Mouse (Mus musculus): ENCODE measurements around the gene Gm45785. TPM values are rescaled to one million over a fixed set of nuclear protein-coding genes. Genes with fewer than 3 reads are reported as not detected.

Gene Gm45785
- polyA plus RNA-seq, 1 experiment from 2014 or later: not detected

DNA sequence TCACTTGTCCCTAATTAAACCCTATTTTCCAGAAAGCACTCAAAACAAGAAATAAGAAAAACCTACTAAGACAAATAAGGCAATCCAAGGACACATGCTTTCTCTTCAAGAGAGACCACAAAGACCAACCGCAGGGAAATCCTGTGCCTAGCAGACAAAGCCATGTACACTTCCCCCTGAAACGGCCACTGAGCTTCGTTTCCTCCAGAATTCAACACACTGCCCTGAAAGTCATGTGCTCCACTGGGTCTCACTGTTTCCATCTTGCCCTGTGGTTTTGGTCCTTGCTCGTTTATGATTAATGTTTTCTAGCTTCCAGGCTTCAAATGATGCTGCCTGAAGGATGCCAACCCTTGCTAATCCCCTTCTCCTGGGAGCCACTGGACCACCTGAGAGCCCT, 18.1 kb upstream of the Gm45785 start:
- no peak for ATAC-seq (ENCODE audit: low read depth)
- Histone ChIP-seq H3K36me3 (ENCODE audit: control insufficient read depth, insufficient read depth, low read length) (peaks cover 26% of the 10 kb centered on the region), H3K27me3 (replicated peaks; ENCODE audit: control insufficient read depth, insufficient read depth, low read length) (no peaks in the 10 kb centered on the region), H3K27ac (replicated peaks; ENCODE audit: low read depth, low read length) (no peak overlapping the region), H3K9me3 (ENCODE audit: control insufficient read depth, low read length) (no peaks in the 10 kb centered on the region), H3K4me3 (ENCODE audit: low read depth, low read length) (no peak overlapping the region), H3K4me1 (ENCODE audit: control insufficient read depth, insufficient read depth, low read length) (no peaks in the 10 kb centered on the region), H3K9ac (ENCODE audit: low read depth, low read length) (no peak overlapping the region), H3K4me2 (ENCODE audit: low read depth, low read length) (no peak overlapping the region)
- no peak for DNase-seq (ENCODE audit: low spot score)
- WGBS: 96% methylated on average over 4 of the region's 4 CpGs

DNA sequence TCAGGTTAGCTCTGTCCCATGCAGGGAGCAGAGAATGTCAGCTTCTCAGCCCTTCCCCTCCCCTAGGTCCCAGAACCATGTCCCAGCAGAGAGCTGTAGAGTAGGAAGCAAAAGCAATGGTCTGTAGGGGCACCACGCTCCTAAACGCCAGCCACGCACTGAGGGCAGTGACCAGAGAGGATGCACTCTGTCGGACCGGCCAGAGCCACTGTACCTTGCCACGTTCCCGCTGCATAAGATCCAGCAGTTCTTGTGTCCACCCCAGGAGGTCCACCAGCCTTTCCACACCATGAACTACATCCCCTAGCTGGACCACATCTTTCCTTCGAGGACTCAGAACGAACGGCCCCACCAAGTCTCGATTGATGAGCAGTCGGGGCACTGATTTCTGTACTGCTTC, 8.6 kb upstream of the Gm45785 start:
- Histone ChIP-seq H3K36me3 (ENCODE audit: control insufficient read depth, insufficient read depth, low read length) (peaks cover 53% of the 10 kb centered on the region), H3K4me3 (ENCODE audit: low read depth, low read length) (no peak overlapping the region), H3K27me3 (replicated peaks; ENCODE audit: control insufficient read depth, insufficient read depth, low read length) (no peaks in the 10 kb centered on the region), H3K27ac (replicated peaks; ENCODE audit: low read depth, low read length) (no peak overlapping the region), H3K9me3 (ENCODE audit: control insufficient read depth, low read length) (no peaks in the 10 kb centered on the region), H3K4me1 (ENCODE audit: control insufficient read depth, insufficient read depth, low read length) (no peaks in the 10 kb centered on the region), H3K9ac (ENCODE audit: low read depth, low read length) (no peak overlapping the region), H3K4me2 (ENCODE audit: low read depth, low read length) (no peak overlapping the region)
- 94% methylated on average over 12 of the region's 12 CpGs for WGBS
- DNase-seq (ENCODE audit: low spot score) (no peak), ATAC-seq (ENCODE audit: low read depth) (no peak)

DNA sequence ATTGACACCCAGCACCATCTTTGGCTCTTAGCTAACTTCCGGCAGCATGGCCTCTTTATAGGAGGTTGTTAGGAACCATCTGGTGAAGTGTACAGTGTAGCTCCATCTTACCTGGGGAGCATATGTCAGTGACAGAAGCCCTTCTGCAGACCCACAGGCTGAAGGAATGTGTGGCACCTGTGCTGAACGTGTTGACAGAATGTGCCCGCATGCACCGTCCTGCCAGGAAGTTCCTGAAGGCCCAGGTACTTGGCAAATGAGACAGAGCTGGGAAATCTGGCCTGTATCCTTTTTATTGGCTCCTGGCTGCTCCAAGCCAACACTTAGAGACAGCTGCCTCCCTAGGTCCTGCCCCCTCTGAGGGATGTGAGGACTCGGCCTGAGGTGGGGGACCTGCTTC, 4.6 kb upstream of the Gm45785 start:
- Histone ChIP-seq H3K27me3 (replicated peaks; ENCODE audit: control insufficient read depth, insufficient read depth, low read length) (no peaks in the 10 kb centered on the region), H3K36me3 (ENCODE audit: control insufficient read depth, insufficient read depth, low read length) (peaks cover 59% of the 10 kb centered on the region), H3K4me1 (ENCODE audit: control insufficient read depth, insufficient read depth, low read length) (peaks cover 13% of the 10 kb centered on the region), H3K9ac (ENCODE audit: low read depth, low read length) (no peak overlapping the region), H3K4me2 (ENCODE audit: low read depth, low read length) (no peak overlapping the region), H3K27ac (replicated peaks; ENCODE audit: low read depth, low read length) (no peak overlapping the region), H3K4me3 (ENCODE audit: low read depth, low read length) (no peak overlapping the region), H3K9me3 (ENCODE audit: control insufficient read depth, low read length) (no peaks in the 10 kb centered on the region)
- DNase-seq (ENCODE audit: low spot score) (no peak), ATAC-seq (ENCODE audit: low read depth) (no peak)
- WGBS: 87% methylated on average over 5 of the region's 5 CpGs

DNA sequence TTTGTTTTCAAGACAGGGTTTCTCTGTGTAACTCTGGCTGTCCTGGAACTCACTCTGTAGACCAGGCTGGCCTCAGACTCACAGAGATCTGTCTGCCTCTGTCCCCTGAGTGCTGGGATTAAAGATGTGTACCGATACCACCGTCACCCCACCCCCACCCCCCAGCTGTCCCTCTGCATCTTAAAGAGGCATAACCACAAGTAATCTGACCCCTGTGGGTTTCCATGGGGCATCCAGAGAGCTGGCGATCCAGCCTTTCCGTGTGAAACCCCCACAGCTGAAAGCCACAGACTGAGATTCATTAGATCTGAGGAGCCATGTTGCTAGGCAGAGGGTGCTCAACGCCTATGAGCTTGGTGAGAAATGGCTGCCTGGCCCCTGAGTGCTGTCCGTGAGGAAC, 3.9 kb upstream of the Gm45785 start:
- H3K36me3 ChIP-seq (ENCODE audit: control insufficient read depth, insufficient read depth, low read length): peaks cover 59% of the 10 kb centered on the region
- no peaks in the 10 kb centered on the region for H3K9me3 ChIP-seq (ENCODE audit: control insufficient read depth, low read length)
- H3K27me3 ChIP-seq (replicated peaks; ENCODE audit: control insufficient read depth, insufficient read depth, low read length): no peaks in the 10 kb centered on the region
- peak; percentile 33 for DNase-seq (ENCODE audit: low spot score)
- no peak overlapping the region for H3K9ac ChIP-seq (ENCODE audit: low read depth, low read length)
- 52% methylated on average over 6 of the region's 6 CpGs for WGBS
- peaks cover 20% of the 10 kb centered on the region for H3K4me1 ChIP-seq (ENCODE audit: control insufficient read depth, insufficient read depth, low read length)
- H3K4me2 ChIP-seq (ENCODE audit: low read depth, low read length): no peak overlapping the region
- ATAC-seq (ENCODE audit: low read depth): no peak
- no peak overlapping the region for H3K27ac ChIP-seq (replicated peaks; ENCODE audit: low read depth, low read length)
- H3K4me3 ChIP-seq (ENCODE audit: low read depth, low read length): no peak overlapping the region

DNA sequence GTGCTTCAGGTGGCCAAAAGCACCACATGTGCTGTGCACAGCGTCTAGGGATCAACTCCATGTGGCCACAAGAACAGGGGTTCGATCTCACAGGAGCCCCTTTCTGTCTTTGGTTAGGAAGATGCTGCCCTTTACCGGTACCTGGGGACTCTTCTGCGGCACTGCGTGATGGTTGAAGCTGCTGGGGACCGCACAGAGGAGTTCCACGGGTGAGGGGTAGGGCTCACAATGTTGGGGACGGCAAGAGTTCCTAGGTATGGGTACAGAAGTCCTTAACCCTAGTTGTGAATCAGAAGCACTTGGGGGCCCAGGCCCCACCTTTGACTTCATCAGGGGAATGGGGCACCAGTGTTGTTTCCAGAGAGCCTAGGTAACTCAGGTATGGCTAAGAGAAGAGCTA, 2.6 kb upstream of the Gm45785 start:
- WGBS: 94% methylated on average over 8 of the region's 8 CpGs
- Histone ChIP-seq H3K4me3 (ENCODE audit: low read depth, low read length) (peak overlapping the region; percentile 89), H3K4me1 (ENCODE audit: control insufficient read depth, insufficient read depth, low read length) (peaks cover 21% of the 10 kb centered on the region), H3K27me3 (replicated peaks; ENCODE audit: control insufficient read depth, insufficient read depth, low read length) (no peaks in the 10 kb centered on the region), H3K9ac (ENCODE audit: low read depth, low read length) (peak overlapping the region; percentile 92; the same call in 1 of the 2 replicates), H3K4me2 (ENCODE audit: low read depth, low read length) (peak overlapping the region; percentile 97), H3K27ac (replicated peaks; ENCODE audit: low read depth, low read length) (no peak overlapping the region), H3K36me3 (ENCODE audit: control insufficient read depth, insufficient read depth, low read length) (peaks cover 64% of the 10 kb centered on the region), H3K9me3 (ENCODE audit: control insufficient read depth, low read length) (no peaks in the 10 kb centered on the region)
- ATAC-seq (ENCODE audit: low read depth) (no peak), DNase-seq (ENCODE audit: low spot score) (no peak)

DNA sequence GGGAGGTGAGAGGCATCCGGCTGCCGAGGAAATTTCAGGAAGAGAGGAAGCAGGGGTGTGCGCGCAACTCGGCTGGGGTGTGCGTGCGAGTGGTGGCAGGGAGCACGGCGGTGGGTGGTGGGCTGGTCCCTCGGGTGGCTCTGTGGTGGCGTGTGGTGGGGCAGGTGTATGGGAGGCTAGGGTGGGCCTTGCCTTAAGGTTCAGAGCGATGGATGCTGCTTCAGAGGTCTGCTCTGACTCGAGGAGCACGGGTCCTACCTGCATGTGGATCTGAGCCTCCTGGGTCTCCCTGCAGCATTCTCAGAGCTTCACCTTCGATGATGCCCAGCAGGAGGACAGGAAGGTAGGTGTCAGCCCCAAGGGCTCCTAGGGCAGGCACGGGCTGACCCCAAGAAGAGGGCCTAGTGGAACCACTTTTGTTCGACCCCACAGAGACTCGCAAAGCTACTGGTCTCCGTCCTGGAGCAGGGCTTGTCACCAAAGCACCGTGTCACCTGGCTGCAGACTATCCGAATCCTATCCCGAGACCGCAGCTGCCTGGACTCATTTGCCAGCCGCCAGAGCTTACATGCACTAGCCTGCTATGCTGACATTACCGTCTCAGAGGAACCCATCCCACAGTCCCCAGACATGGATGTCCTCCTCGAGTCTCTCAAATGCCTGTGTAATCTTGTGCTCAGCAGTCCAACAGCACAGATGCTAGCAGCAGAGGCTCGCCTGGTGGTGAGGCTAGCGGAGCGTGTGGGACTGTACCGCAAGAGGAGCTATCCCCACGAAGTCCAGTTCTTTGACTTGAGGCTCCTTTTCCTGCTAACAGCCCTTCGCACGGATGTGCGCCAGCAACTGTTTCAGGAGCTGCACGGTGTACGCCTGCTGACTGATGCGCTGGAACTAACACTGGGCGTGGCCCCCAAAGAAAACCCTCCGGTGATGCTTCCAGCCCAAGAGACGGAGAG, 1.7 kb upstream of the Gm45785 start, which contains the start of gene Bet1l:
Gene Bet1l, minus strand, starts transcription at position 28 of the 956 bp plus-strand sequence.
- H3K27ac ChIP-seq (replicated peaks; ENCODE audit: low read depth, low read length): peak within 1 kb of the TSS; percentile 93
- no peaks in the 10 kb centered on the region for H3K27me3 ChIP-seq (replicated peaks; ENCODE audit: control insufficient read depth, insufficient read depth, low read length)
- H3K4me3 ChIP-seq (ENCODE audit: low read depth, low read length): peak within 1 kb of the TSS; percentile 89
- H3K36me3 ChIP-seq (ENCODE audit: control insufficient read depth, insufficient read depth, low read length): peaks cover 64% of the 10 kb centered on the region
- WGBS: 44% methylated on average over 34 of the region's 40 CpGs
- ATAC-seq (ENCODE audit: low read depth) (peak; percentile 15), DNase-seq (ENCODE audit: low spot score) (no peak)
- H3K9ac ChIP-seq (ENCODE audit: low read depth, low read length): peak within 1 kb of the TSS; percentile 92
- peaks cover 21% of the 10 kb centered on the region for H3K4me1 ChIP-seq (ENCODE audit: control insufficient read depth, insufficient read depth, low read length)
- H3K9me3 ChIP-seq (ENCODE audit: control insufficient read depth, low read length): no peaks in the 10 kb centered on the region
- peak within 1 kb of the TSS; percentile 97 for H3K4me2 ChIP-seq (ENCODE audit: low read depth, low read length)

DNA sequence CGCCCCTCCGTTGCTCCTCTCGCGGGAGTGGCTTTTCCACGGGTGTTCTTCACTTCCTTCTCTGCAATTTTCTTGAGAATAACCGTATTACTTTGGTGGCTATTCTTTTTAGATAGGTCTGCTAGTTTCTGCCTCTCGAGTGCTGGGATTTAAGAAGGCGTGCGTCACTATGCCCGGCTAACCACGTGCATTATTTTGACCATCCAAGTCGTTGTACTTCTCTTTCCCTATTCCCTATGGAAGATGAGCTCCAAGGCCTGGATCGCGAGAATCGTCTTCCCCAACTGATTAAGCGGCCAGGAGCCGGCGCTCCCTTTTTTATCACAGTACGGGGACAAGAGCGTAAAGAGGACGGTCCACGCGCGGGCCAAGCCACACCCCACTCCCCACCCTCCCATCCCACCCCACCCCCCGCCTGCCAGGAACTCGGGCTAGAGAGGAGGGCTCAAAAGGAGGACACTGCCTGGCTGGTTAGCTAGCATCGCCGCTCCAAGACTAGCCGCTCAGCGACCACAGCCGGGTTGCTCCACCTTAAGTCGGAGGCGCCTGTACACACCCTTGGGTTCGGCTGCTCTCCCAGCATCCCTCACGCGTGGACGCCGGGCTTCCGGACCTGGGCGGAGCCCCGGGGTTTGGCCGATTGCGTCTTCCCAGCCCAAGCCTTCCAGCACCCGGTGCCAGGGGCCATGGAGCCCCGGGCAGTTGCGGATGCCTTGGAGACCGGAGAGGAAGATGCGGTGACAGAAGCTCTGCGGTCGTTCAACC, 836 bp upstream of the Gm45785 start, which contains the start of gene Ric8a:
Gene Ric8a, plus strand, starts transcription at position 173 of the 765 bp plus-strand sequence.
- no peaks in the 10 kb centered on the region for H3K27me3 ChIP-seq (replicated peaks; ENCODE audit: control insufficient read depth, insufficient read depth, low read length)
- DNase-seq (ENCODE audit: low spot score) (peak; percentile 93), ATAC-seq (ENCODE audit: low read depth) (peak; percentile 87)
- H3K27ac ChIP-seq (replicated peaks; ENCODE audit: low read depth, low read length): peak within 1 kb of the TSS; percentile 93
- H3K4me2 ChIP-seq (ENCODE audit: low read depth, low read length): peak within 1 kb of the TSS; percentile 97
- WGBS: under 1% methylated on average over 42 of the region's 50 CpGs
- peaks cover 64% of the 10 kb centered on the region for H3K36me3 ChIP-seq (ENCODE audit: control insufficient read depth, insufficient read depth, low read length)
- H3K9ac ChIP-seq (ENCODE audit: low read depth, low read length): peak within 1 kb of the TSS; percentile 92
- H3K4me3 ChIP-seq (ENCODE audit: low read depth, low read length): peak within 1 kb of the TSS; percentile 89
- no peaks in the 10 kb centered on the region for H3K9me3 ChIP-seq (ENCODE audit: control insufficient read depth, low read length)
- peaks cover 21% of the 10 kb centered on the region for H3K4me1 ChIP-seq (ENCODE audit: control insufficient read depth, insufficient read depth, low read length)

DNA sequence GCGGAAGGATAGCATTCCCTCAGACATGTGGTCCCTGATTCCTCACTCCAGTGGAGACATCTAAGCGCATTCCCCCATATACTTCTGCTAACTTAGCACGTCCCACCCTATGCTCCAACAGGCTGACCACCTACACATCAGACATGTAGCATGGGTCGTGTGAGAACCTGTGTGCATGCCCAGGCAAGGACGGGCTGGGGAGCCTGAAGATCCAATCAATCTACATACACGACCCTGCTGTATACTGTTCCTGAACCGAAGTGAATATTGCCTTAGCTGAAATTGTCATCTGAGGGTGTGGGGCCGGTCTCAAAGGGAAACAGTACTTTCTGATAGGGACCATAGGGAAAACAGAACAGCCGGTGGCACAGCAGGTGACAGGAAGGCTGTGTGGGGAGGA, 950 bp downstream of the Gm45785 start:
- ATAC-seq (ENCODE audit: low read depth): no peak
- Histone ChIP-seq H3K4me3 (ENCODE audit: low read depth, low read length) (peak overlapping the region; percentile 89), H3K9ac (ENCODE audit: low read depth, low read length) (peak overlapping the region; percentile 92), H3K36me3 (ENCODE audit: control insufficient read depth, insufficient read depth, low read length) (peaks cover 53% of the 10 kb centered on the region), H3K9me3 (ENCODE audit: control insufficient read depth, low read length) (no peaks in the 10 kb centered on the region), H3K4me1 (ENCODE audit: control insufficient read depth, insufficient read depth, low read length) (peaks cover 21% of the 10 kb centered on the region), H3K27ac (replicated peaks; ENCODE audit: low read depth, low read length) (peak overlapping the region; percentile 93; the same call in 1 of the 2 replicates), H3K4me2 (ENCODE audit: low read depth, low read length) (peak overlapping the region; percentile 97), H3K27me3 (replicated peaks; ENCODE audit: control insufficient read depth, insufficient read depth, low read length) (no peaks in the 10 kb centered on the region)
- DNase-seq (ENCODE audit: low spot score): no peak
- WGBS: 72% methylated on average over 9 of the region's 9 CpGs

Measured in embryonic facial prominence, embryonic 14.5 days (tissue).